ENCODE assay signal across 21 mouse cellular contexts in genomic region chr10:54269354-54269753, GRCm38 (mm10).
A peak's percentile ranks its signal among the peaks of the same experiment; 100 is the strongest.
DNase-seq lines count a peak whose midpoint lies in the region; ATAC-seq lines count a peak whose summit lies in the region.
"Had no signal": no experiment of that assay in that cellular context is flagged by ENCODE, and none has a peak within 500 bp of the region (broad histone marks: within the 10 kb centered on the region; RNA-seq: fewer than 3 reads in every experiment).

No protein-coding gene starts in this region.

- no peaks in the 10 kb centered on the region for H3K27me3 ChIP-seq in forebrain, embryonic 13.5 days
- no peaks in the 10 kb centered on the region for H3K27me3 ChIP-seq in forebrain, embryonic 12.5 days
- H3K27me3 ChIP-seq in forebrain, embryonic 15.5 days, result no peaks in the 10 kb centered on the region
- H3K27me3 ChIP-seq in forebrain, embryonic 10.5 days (ENCODE audit: poor library complexity, severe bottlenecking), result no peaks in the 10 kb centered on the region
- H3K27me3 ChIP-seq: CH12.LX; embryonic facial prominence, embryonic 12.5 days had no signal

- no peak overlapping the region for H3K4me3 ChIP-seq in forebrain, embryonic 13.5 days
- H3K4me3 ChIP-seq in forebrain, embryonic 12.5 days (replicated peaks), result no peak overlapping the region
- no peak overlapping the region for H3K4me3 ChIP-seq in forebrain, embryonic 15.5 days
- no peak overlapping the region for H3K4me3 ChIP-seq in forebrain, embryonic 10.5 days
- H3K4me3 ChIP-seq: embryonic facial prominence, embryonic 10.5 days; embryonic facial prominence, embryonic 12.5 days; gastrocnemius, adult 2 months had no signal

- no peaks in the 10 kb centered on the region for H3K9me3 ChIP-seq in forebrain, embryonic 13.5 days (replicated peaks)
- no peaks in the 10 kb centered on the region for H3K9me3 ChIP-seq in forebrain, embryonic 12.5 days
- no peaks in the 10 kb centered on the region for H3K9me3 ChIP-seq in forebrain, embryonic 15.5 days
- no peaks in the 10 kb centered on the region for H3K9me3 ChIP-seq in forebrain, embryonic 10.5 days
- H3K9me3 ChIP-seq: embryonic facial prominence, embryonic 10.5 days; embryonic facial prominence, embryonic 12.5 days; G1E had no signal

- H3K9ac ChIP-seq in forebrain, embryonic 13.5 days, result no peak overlapping the region
- no peak overlapping the region for H3K9ac ChIP-seq in forebrain, embryonic 12.5 days
- no peak overlapping the region for H3K9ac ChIP-seq in forebrain, embryonic 15.5 days (replicated peaks)
- H3K9ac ChIP-seq: embryonic facial prominence, embryonic 12.5 days had no signal

- peak; percentile 78 for ATAC-seq in forebrain, embryonic 13.5 days
- no peak for ATAC-seq in forebrain, embryonic 12.5 days (ENCODE audit: low FRiP score)
- ATAC-seq in forebrain, embryonic 15.5 days (replicated peaks), result peak; percentile 63; the same call in 1 of the 2 replicates
- ATAC-seq: CD4-positive, CD25-positive, alpha-beta regulatory T cell, adult 4 months had no signal

- no peaks in the 10 kb centered on the region for H3K36me3 ChIP-seq in forebrain, embryonic 13.5 days (ENCODE audit: poor library complexity, severe bottlenecking)
- no peaks in the 10 kb centered on the region for H3K36me3 ChIP-seq in forebrain, embryonic 12.5 days (replicated peaks)
- H3K36me3 ChIP-seq in forebrain, embryonic 15.5 days, result no peaks in the 10 kb centered on the region
- no peaks in the 10 kb centered on the region for H3K36me3 ChIP-seq in forebrain, embryonic 10.5 days (replicated peaks)
- H3K36me3 ChIP-seq: embryonic facial prominence, embryonic 10.5 days; embryonic facial prominence, embryonic 12.5 days; G1E had no signal

- no peak overlapping the region for H3K27ac ChIP-seq in forebrain, embryonic 13.5 days
- H3K27ac ChIP-seq in forebrain, embryonic 12.5 days, result no peak overlapping the region
- H3K27ac ChIP-seq in forebrain, embryonic 15.5 days (replicated peaks), result no peak overlapping the region
- no peak overlapping the region for H3K27ac ChIP-seq in forebrain, embryonic 10.5 days
- H3K27ac ChIP-seq: embryonic facial prominence, embryonic 10.5 days; embryonic facial prominence, embryonic 12.5 days; gastrocnemius, adult 2 months had no signal

- 0 out of 2 replicates have a peak, but pooled peaks cover 6% of the 10 kb centered on the region for H3K4me1 ChIP-seq in forebrain, embryonic 13.5 days
- 0 out of 2 replicates have a peak, but pooled peaks cover 2% of the 10 kb centered on the region for H3K4me1 ChIP-seq in forebrain, embryonic 12.5 days
- no peaks in the 10 kb centered on the region for H3K4me1 ChIP-seq in forebrain, embryonic 15.5 days
- no peaks in the 10 kb centered on the region for H3K4me1 ChIP-seq in forebrain, embryonic 10.5 days
- H3K4me1 ChIP-seq: embryonic facial prominence, embryonic 10.5 days; embryonic facial prominence, embryonic 12.5 days had no signal

- no peak overlapping the region for H3K4me2 ChIP-seq in forebrain, embryonic 13.5 days
- H3K4me2 ChIP-seq in forebrain, embryonic 12.5 days, result no peak overlapping the region
- H3K4me2 ChIP-seq in forebrain, embryonic 15.5 days (replicated peaks), result no peak overlapping the region
- H3K4me2 ChIP-seq: embryonic facial prominence, embryonic 12.5 days had no signal

- no peak for DNase-seq in forebrain, embryonic 10.5 days (ENCODE audit: extremely low spot score, low spot score)
- peak; percentile 11 for DNase-seq in Muller cell, postnatal 12 days (ENCODE audit: inconsistent ontology term)
- DNase-seq in gastrocnemius, adult 18-20 months (ENCODE audit: low spot score), result no peak
- DNase-seq: adrenal gland, adult 2 months; adrenal gland, postnatal 10 days; adrenal gland, postnatal 25 days; B cell, adult 2 months; cerebellum, adult 11-12 months; cerebellum, adult 2 months; cerebellum, adult 9-10 months; cerebellum, postnatal 10 days; cerebellum, postnatal 25 days; gastrocnemius, adult 2 months had no signal
